Mouse (Mus musculus): ENCODE measurements around the gene Kcnip4. TPM values are rescaled to one million over a fixed set of nuclear protein-coding genes. Genes with fewer than 3 reads are reported as not detected.

Kcnip4 gene
- polyA plus RNA-seq, 1 experiment from 2014 or later = 0.13 TPM

DNA sequence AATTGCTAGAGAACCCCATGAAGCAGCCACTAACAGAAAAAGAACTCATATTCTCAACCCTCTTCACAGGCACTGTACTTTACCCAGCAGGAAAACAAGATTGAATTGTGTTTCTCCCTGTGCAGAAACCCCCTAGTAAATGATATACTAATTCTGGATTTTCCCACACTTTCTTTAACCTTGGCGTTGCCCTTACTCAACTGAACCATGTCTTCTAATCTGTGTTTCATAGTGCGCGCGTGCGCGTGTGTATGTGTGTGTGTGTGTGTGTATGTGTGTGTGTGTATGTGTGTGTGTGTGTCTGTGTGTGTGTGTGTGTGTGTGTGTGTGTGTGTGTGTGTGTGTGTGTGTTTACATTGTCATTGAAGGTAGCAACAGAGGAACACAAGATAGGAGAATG, 283.0 kb downstream of the Kcnip4 start:
- Histone ChIP-seq H3K9me3 (replicated peaks) (no peaks in the 10 kb centered on the region), H3K4me1 (replicated peaks) (no peaks in the 10 kb centered on the region), H3K4me2 (no peak overlapping the region), H3K9ac (no peak overlapping the region), H3K4me3 (replicated peaks) (no peak overlapping the region), H3K27me3 (no peaks in the 10 kb centered on the region), H3K27ac (replicated peaks) (no peak overlapping the region), H3K36me3 (replicated peaks) (no peaks in the 10 kb centered on the region)
- no peak for ATAC-seq (ENCODE audit: insufficient read depth)
- 92% methylated on average over 6 of the region's 6 CpGs for WGBS (ENCODE audit: insufficient replicate concordance)

GRCm38 (mm10) chr5:49201164-49201756, 323.4 kb downstream of the Kcnip4 start:
- H3K36me3 ChIP-seq (replicated peaks) = no peaks in the 10 kb centered on the region
- no peak overlapping the region for H3K27ac ChIP-seq (replicated peaks)
- WGBS (ENCODE audit: insufficient replicate concordance) = 49% methylated on average over 4 of the region's 4 CpGs
- no peaks in the 10 kb centered on the region for H3K9me3 ChIP-seq (replicated peaks)
- H3K9ac ChIP-seq = no peak overlapping the region
- no peak overlapping the region for H3K4me2 ChIP-seq
- no peaks in the 10 kb centered on the region for H3K4me1 ChIP-seq (replicated peaks)
- no peaks in the 10 kb centered on the region for H3K27me3 ChIP-seq
- ATAC-seq (ENCODE audit: insufficient read depth) = no peak
- H3K4me3 ChIP-seq (replicated peaks) = no peak overlapping the region

- no peaks in the 10 kb centered on the region for H3K4me1 ChIP-seq (replicated peaks)
- no peak for ATAC-seq (ENCODE audit: insufficient read depth)
- no peak overlapping the region for H3K9ac ChIP-seq
- H3K27ac ChIP-seq (replicated peaks) = no peak overlapping the region
- no peak overlapping the region for H3K4me2 ChIP-seq
- WGBS (ENCODE audit: insufficient replicate concordance) = 43% methylated on average over 1 of the region's 1 CpGs
- H3K36me3 ChIP-seq (replicated peaks) = no peaks in the 10 kb centered on the region
- no peaks in the 10 kb centered on the region for H3K27me3 ChIP-seq
- no peak overlapping the region for H3K4me3 ChIP-seq (replicated peaks)
- H3K9me3 ChIP-seq (replicated peaks) = no peaks in the 10 kb centered on the region
Observed at GRCm38 (mm10) chr5:49188236-49188635, 336.5 kb downstream of the Kcnip4 start.

DNA sequence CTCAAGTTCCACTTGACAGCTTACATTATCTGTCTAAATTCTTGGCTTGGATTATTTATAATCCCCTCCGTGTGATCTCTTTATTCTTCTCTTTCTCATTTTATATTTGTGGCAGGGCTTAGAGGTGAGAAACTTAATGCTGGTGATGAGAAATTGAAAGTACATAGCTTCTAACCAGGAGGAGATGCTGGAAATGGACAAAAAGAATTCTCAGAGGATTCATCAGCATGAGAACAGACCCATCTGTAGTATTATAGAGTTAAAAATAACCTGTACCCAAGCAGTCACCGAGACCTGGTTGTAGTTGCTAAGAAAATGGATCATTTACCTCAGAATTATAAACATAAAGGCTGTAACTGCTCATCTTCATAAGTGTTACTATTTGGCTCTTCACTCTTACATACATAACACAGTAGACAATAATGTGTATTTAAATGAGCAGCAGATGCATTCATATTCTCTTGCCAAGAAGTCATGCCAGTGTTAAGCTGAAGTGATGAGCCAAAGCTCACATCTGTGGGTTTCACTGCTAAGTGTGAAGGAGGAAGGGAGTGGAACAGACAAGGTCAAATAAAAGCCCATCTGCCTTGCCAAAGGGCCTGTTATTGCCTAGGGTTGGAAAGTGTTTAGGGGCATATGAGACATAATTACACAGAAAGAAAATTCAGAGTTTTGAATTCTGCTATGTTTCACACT, 374.4 kb downstream of the Kcnip4 start:
- ATAC-seq (ENCODE audit: insufficient read depth) = no peak
- Histone ChIP-seq H3K27me3 (no peaks in the 10 kb centered on the region), H3K27ac (replicated peaks) (no peak overlapping the region), H3K4me3 (replicated peaks) (no peak overlapping the region), H3K9ac (no peak overlapping the region), H3K36me3 (replicated peaks) (no peaks in the 10 kb centered on the region), H3K4me1 (replicated peaks) (no peaks in the 10 kb centered on the region), H3K9me3 (replicated peaks) (no peaks in the 10 kb centered on the region), H3K4me2 (no peak overlapping the region)
- 52% methylated on average over 2 of the region's 2 CpGs for WGBS (ENCODE audit: insufficient replicate concordance)

GRCm38 (mm10) chr5:49149684-49150083, 375.0 kb downstream of the Kcnip4 start:
- Histone ChIP-seq H3K4me1 (replicated peaks) (no peaks in the 10 kb centered on the region), H3K4me2 (no peak overlapping the region), H3K27me3 (no peaks in the 10 kb centered on the region), H3K9ac (no peak overlapping the region), H3K9me3 (replicated peaks) (no peaks in the 10 kb centered on the region), H3K36me3 (replicated peaks) (no peaks in the 10 kb centered on the region), H3K27ac (replicated peaks) (no peak overlapping the region), H3K4me3 (replicated peaks) (no peak overlapping the region)
- ATAC-seq (ENCODE audit: insufficient read depth) = no peak
- 44% methylated on average over 2 of the region's 2 CpGs for WGBS (ENCODE audit: insufficient replicate concordance)

- Histone ChIP-seq H3K9me3 (replicated peaks) (no peaks in the 10 kb centered on the region), H3K27me3 (no peaks in the 10 kb centered on the region), H3K4me2 (no peak overlapping the region), H3K9ac (no peak overlapping the region), H3K4me1 (replicated peaks) (no peaks in the 10 kb centered on the region), H3K36me3 (replicated peaks) (no peaks in the 10 kb centered on the region), H3K4me3 (replicated peaks) (no peak overlapping the region), H3K27ac (replicated peaks) (no peak overlapping the region)
- ATAC-seq (ENCODE audit: insufficient read depth) = no peak
- WGBS (ENCODE audit: insufficient replicate concordance) = 67% methylated on average over 5 of the region's 5 CpGs
Observed at GRCm38 (mm10) chr5:49095432-49095831, 429.3 kb downstream of the Kcnip4 start.

DNA sequence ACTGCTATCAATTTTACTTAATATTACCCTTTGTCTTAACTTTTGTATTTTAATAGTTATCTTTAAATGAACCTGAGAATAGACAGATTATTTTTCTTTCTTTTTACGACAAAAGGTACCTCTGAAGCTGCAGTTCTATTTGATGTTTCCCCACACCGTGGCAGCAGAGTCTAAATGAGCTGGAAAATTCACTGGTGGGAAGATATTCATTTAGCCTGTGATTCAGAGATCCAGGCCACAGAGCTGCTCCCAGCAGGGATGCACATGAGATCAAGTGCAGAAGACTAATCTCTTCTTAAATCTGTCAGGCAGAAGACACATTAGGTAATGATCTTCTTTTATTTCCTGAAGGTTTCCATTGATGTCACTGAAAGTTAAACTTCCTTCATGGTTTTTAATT, 429.8 kb downstream of the Kcnip4 start:
- Histone ChIP-seq H3K9me3 (replicated peaks) (no peaks in the 10 kb centered on the region), H3K4me1 (replicated peaks) (no peaks in the 10 kb centered on the region), H3K4me3 (replicated peaks) (no peak overlapping the region), H3K27me3 (no peaks in the 10 kb centered on the region), H3K4me2 (no peak overlapping the region), H3K27ac (replicated peaks) (no peak overlapping the region), H3K36me3 (replicated peaks) (no peaks in the 10 kb centered on the region), H3K9ac (no peak overlapping the region)
- 52% methylated on average over 2 of the region's 2 CpGs for WGBS (ENCODE audit: insufficient replicate concordance)
- ATAC-seq (ENCODE audit: insufficient read depth) = no peak

GRCm38 (mm10) chr5:49094306-49094705, 430.4 kb downstream of the Kcnip4 start:
- H3K27ac ChIP-seq (replicated peaks) = no peak overlapping the region
- H3K9me3 ChIP-seq (replicated peaks) = no peaks in the 10 kb centered on the region
- no peak overlapping the region for H3K9ac ChIP-seq
- H3K4me2 ChIP-seq = no peak overlapping the region
- no peak for ATAC-seq (ENCODE audit: insufficient read depth)
- 48% methylated on average over 3 of the region's 3 CpGs for WGBS (ENCODE audit: insufficient replicate concordance)
- no peaks in the 10 kb centered on the region for H3K27me3 ChIP-seq
- H3K4me1 ChIP-seq (replicated peaks) = no peaks in the 10 kb centered on the region
- H3K36me3 ChIP-seq (replicated peaks) = no peaks in the 10 kb centered on the region
- no peak overlapping the region for H3K4me3 ChIP-seq (replicated peaks)

- Histone ChIP-seq H3K9me3 (replicated peaks) (no peaks in the 10 kb centered on the region), H3K4me2 (no peak overlapping the region), H3K4me1 (replicated peaks) (no peaks in the 10 kb centered on the region), H3K27me3 (no peaks in the 10 kb centered on the region), H3K9ac (no peak overlapping the region), H3K27ac (replicated peaks) (no peak overlapping the region), H3K36me3 (replicated peaks) (no peaks in the 10 kb centered on the region), H3K4me3 (replicated peaks) (no peak overlapping the region)
- ATAC-seq (ENCODE audit: insufficient read depth) = no peak
- 7% methylated on average over 6 of the region's 6 CpGs for WGBS (ENCODE audit: insufficient replicate concordance)
Observed at GRCm38 (mm10) chr5:49090122-49090680, 434.5 kb downstream of the Kcnip4 start.

DNA sequence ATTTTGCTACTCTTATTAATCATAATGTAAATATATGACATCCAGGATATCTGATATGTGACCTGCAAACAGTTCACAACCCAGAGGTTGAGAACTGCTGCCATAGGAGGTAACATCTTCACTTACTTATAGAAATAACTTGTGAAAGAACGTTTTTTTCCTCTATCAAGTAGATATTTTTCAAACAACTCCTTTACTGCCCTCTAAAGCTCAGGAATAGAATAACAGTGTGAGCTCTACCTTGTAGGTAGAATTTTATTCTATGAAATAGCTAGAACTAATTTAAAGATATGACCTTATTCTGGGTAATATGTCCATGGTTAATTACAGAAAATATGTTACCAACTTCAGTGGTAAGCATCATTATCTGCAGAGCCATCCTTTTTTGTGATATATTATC, 459.1 kb downstream of the Kcnip4 start:
- 5% methylated on average over 1 of the region's 1 CpGs for WGBS (ENCODE audit: insufficient replicate concordance)
- H3K4me2 ChIP-seq = no peak overlapping the region
- no peaks in the 10 kb centered on the region for H3K9me3 ChIP-seq (replicated peaks)
- H3K9ac ChIP-seq = no peak overlapping the region
- H3K27ac ChIP-seq (replicated peaks) = no peak overlapping the region
- no peak for ATAC-seq (ENCODE audit: insufficient read depth)
- H3K27me3 ChIP-seq = no peaks in the 10 kb centered on the region
- no peak overlapping the region for H3K4me3 ChIP-seq (replicated peaks)
- no peaks in the 10 kb centered on the region for H3K4me1 ChIP-seq (replicated peaks)
- H3K36me3 ChIP-seq (replicated peaks) = no peaks in the 10 kb centered on the region

- Histone ChIP-seq H3K4me2 (no peak overlapping the region), H3K36me3 (replicated peaks) (no peaks in the 10 kb centered on the region), H3K9ac (no peak overlapping the region), H3K4me3 (replicated peaks) (no peak overlapping the region), H3K9me3 (replicated peaks) (no peaks in the 10 kb centered on the region), H3K4me1 (replicated peaks) (no peaks in the 10 kb centered on the region), H3K27ac (replicated peaks) (no peak overlapping the region), H3K27me3 (no peaks in the 10 kb centered on the region)
- ATAC-seq (ENCODE audit: insufficient read depth) = no peak
Observed at GRCm38 (mm10) chr5:49058926-49059325, 465.8 kb downstream of the Kcnip4 start.

Measured in liver, embryonic 15.5 days (tissue).